Mouse (Mus musculus) hindbrain, embryonic 11.5 days (tissue): Measurements from ENCODE around the gene Apoc1. TPM values are rescaled to one million over a fixed set of nuclear protein-coding genes. Genes with fewer than 3 reads are reported as not detected.

Experiments used
- ATAC-seq: fragments of 200-750 bp; cut with Nextera tagmentation; 2 replicates; pipeline ENCODE4 v1.8.0; 2017; ENCODE audit warnings: mild to moderate bottlenecking, moderate TSS enrichment, moderate library complexity; ENCODE audit not compliant: low FRiP score
- DNase-seq: peaks from one replicate; pipeline ENCODE4 v3.0.0-alpha.2; 2015; ENCODE audit warnings: low spot score
- H3K27ac ChIP-seq: fragments of 300-500 bp; sonication (generic); 2 replicates; pipeline ENCODE4 v1.5.1; 2014; ENCODE audit warnings: mild to moderate bottlenecking, low read depth, low read length
- H3K27me3 ChIP-seq: fragments of 300-500 bp; sonication (generic); 2 replicates; pipeline ENCODE4 v1.6.1; 2014; ENCODE audit warnings: mild to moderate bottlenecking, low read length, moderate library complexity, mixed read lengths; ENCODE audit not compliant: control insufficient read depth, insufficient read depth
- H3K36me3 ChIP-seq: fragments of 300-500 bp; sonication (generic); 2 replicates; pipeline ENCODE4 v1.6.1; 2014; ENCODE audit warnings: mild to moderate bottlenecking, low read length, moderate library complexity, mixed read lengths; ENCODE audit not compliant: control insufficient read depth, insufficient read depth
- H3K4me1 ChIP-seq: fragments of 300-500 bp; sonication (generic); replicated peaks from 2 replicates; pipeline ENCODE4 v1.6.1; 2014; ENCODE audit warnings: low read length, mixed read lengths; ENCODE audit not compliant: control insufficient read depth, insufficient read depth
- H3K4me2 ChIP-seq: fragments of 300-500 bp; sonication (generic); replicated peaks from 2 replicates; pipeline ENCODE4 v1.6.1; 2014; ENCODE audit warnings: mild to moderate bottlenecking, low read depth, low read length
- H3K4me3 ChIP-seq: fragments of 300-500 bp; sonication (generic); 2 replicates; pipeline ENCODE4 v1.5.1; 2014; ENCODE audit warnings: low read depth, low read length
- H3K9ac ChIP-seq: fragments of 300-500 bp; sonication (generic); 2 replicates; pipeline ENCODE4 v1.6.1; 2014; ENCODE audit warnings: low read depth, low read length
- H3K9me3 ChIP-seq: fragments of 300-500 bp; sonication (generic); 2 replicates; pipeline ENCODE4 v1.6.1; 2016; ENCODE audit warnings: low read length; ENCODE audit not compliant: control insufficient read depth
- WGBS: fragments of 180-500 bp; shearing (Covaris S2); extraction: QIAGEN DNeasy Blood & Tissue Kit; methylation state at CpG from one replicate; pipeline ENCODE4 v1.1.7; 2014; 5-methylcytosine and 5-hydroxymethylcytosine counted together
- polyA plus RNA-seq: library from polyadenylated mRNA; unstranded; fragments of >200 nt; fragmentation: Nextera tagmentation; extraction: Ambion mirVana; gene quantifications from 2 replicates; pipeline ENCODE4 v1.2.1, GENCODE M21; 2014

Gene Apoc1
- polyA plus RNA-seq, 1 experiment from 2014 or later: 3.4 TPM

- H3K36me3 ChIP-seq: peaks cover 4% of the 10 kb centered on the region; the same call in 1 of the 2 replicates
Measured at GRCm38 (mm10) chr7:19652614-19653013, 39.8 kb downstream of the Apoc1 start.

GRCm38 (mm10) chr7:19651063-19651786 is 41.2 kb downstream of the Apoc1 start:
- no peak for DNase-seq
- Histone ChIP-seq H3K4me1 (no peaks in the 10 kb centered on the region), H3K4me2 (no peak overlapping the region), H3K36me3 (peaks cover 7% of the 10 kb centered on the region; the same call in 1 of the 2 replicates), H3K9me3 (no peaks in the 10 kb centered on the region), H3K27me3 (no peaks in the 10 kb centered on the region), H3K27ac (no peak overlapping the region), H3K9ac (no peak overlapping the region), H3K4me3 (no peak overlapping the region)
- 91% methylated on average over 6 of the region's 6 CpGs for WGBS
- ATAC-seq: no peak

More at GRCm38 (mm10) chr7:19652614-19653013, 39.8 kb downstream of the Apoc1 start:
- H3K9ac ChIP-seq: no peak overlapping the region
- DNase-seq: no peak
- H3K4me3 ChIP-seq: no peak overlapping the region
- no peaks in the 10 kb centered on the region for H3K9me3 ChIP-seq
- H3K27ac ChIP-seq: no peak overlapping the region
- ATAC-seq: no peak
- H3K4me1 ChIP-seq: no peaks in the 10 kb centered on the region
- 100% methylated on average over 2 of the region's 2 CpGs for WGBS
- no peak overlapping the region for H3K4me2 ChIP-seq
- H3K27me3 ChIP-seq: no peaks in the 10 kb centered on the region

GRCm38 (mm10) chr7:19641223-19641622 is 51.2 kb downstream of the Apoc1 start:
- no peaks in the 10 kb centered on the region for H3K4me1 ChIP-seq
- no peak for ATAC-seq
- H3K9me3 ChIP-seq: no peaks in the 10 kb centered on the region
- WGBS: 90% methylated on average over 4 of the region's 4 CpGs
- no peak overlapping the region for H3K9ac ChIP-seq
- H3K27ac ChIP-seq: no peak overlapping the region
- no peak overlapping the region for H3K4me2 ChIP-seq
- no peak for DNase-seq
- peaks cover 29% of the 10 kb centered on the region for H3K36me3 ChIP-seq
- H3K4me3 ChIP-seq: no peak overlapping the region
- H3K27me3 ChIP-seq: no peaks in the 10 kb centered on the region

Other genes with a start within 250 kb of the Apoc1 start
- gene Mark4, start 233.8 kb downstream of the Apoc1 start, polyA plus RNA-seq: 11.5 and 13.3 TPM in 2 replicates
- 0.66 and 0.76 TPM in 2 replicates for gene Exoc3l2, start 229.3 kb downstream of the Apoc1 start, polyA plus RNA-seq
- gene Bloc1s3, start 184.3 kb downstream of the Apoc1 start, polyA plus RNA-seq: 2.4 and 2.5 TPM in 2 replicates
- 45.7 and 49.8 TPM in 2 replicates for gene Trappc6a, start 184.3 kb downstream of the Apoc1 start, polyA plus RNA-seq
- 0.10 and 0.17 TPM in 2 replicates for gene Nkpd1, start 174.8 kb downstream of the Apoc1 start, polyA plus RNA-seq
- 4.2 and 5.8 TPM in 2 replicates for gene Ppp1r37, start 129.6 kb downstream of the Apoc1 start, polyA plus RNA-seq
- gene Zfp296, start 115.4 kb downstream of the Apoc1 start, polyA plus RNA-seq: 0.22 and 0.38 TPM in 2 replicates
- 161 and 173 TPM in 2 replicates for gene Gemin7, start 115.1 kb downstream of the Apoc1 start, polyA plus RNA-seq
- 49.8 and 50.5 TPM in 2 replicates for gene Clasrp, start 88.2 kb downstream of the Apoc1 start, polyA plus RNA-seq
- gene Relb, start 63.2 kb downstream of the Apoc1 start, polyA plus RNA-seq: 3.7 and 3.9 TPM in 2 replicates
- 86.2 and 94.4 TPM in 2 replicates for gene Clptm1, start 27.6 kb downstream of the Apoc1 start, polyA plus RNA-seq
- gene Apoc2, start 14.7 kb downstream of the Apoc1 start, polyA plus RNA-seq: 0.33 TPM in 1 of 2 replicates, not detected in the other
- not detected in 2 replicates for gene Gm44805, start 11.2 kb downstream of the Apoc1 start, polyA plus RNA-seq
- not detected in 2 replicates for gene Apoc4, start 11.2 kb downstream of the Apoc1 start, polyA plus RNA-seq
- 192 and 221 TPM in 2 replicates for gene Apoe, start 6.5 kb upstream of the Apoc1 start, polyA plus RNA-seq
- gene Tomm40, start 22.8 kb upstream of the Apoc1 start, polyA plus RNA-seq: 113 and 129 TPM in 2 replicates
- gene Nectin2, start 57.8 kb upstream of the Apoc1 start, polyA plus RNA-seq: 52.5 and 60.3 TPM in 2 replicates
- gene Bcam, start 78.4 kb upstream of the Apoc1 start, polyA plus RNA-seq: 20.6 and 22.1 TPM in 2 replicates
- 0.59 and 0.63 TPM in 2 replicates for gene Cblc, start 104.1 kb upstream of the Apoc1 start, polyA plus RNA-seq
- gene Bcl3, start 130.1 kb upstream of the Apoc1 start, polyA plus RNA-seq: 0.26 and 0.33 TPM in 2 replicates
- gene Gm19345, start 159.3 kb upstream of the Apoc1 start, polyA plus RNA-seq: 0.17 TPM in 1 of 2 replicates, not detected in the other
- not detected in 2 replicates for gene Ceacam16, start 168.6 kb upstream of the Apoc1 start, polyA plus RNA-seq
- not detected in 2 replicates for gene Ceacam19, start 195.3 kb upstream of the Apoc1 start, polyA plus RNA-seq
- gene Pvr, start 228.5 kb upstream of the Apoc1 start, polyA plus RNA-seq: 2.8 and 3.1 TPM in 2 replicates